Mouse (Mus musculus): ENCODE measurements around the gene Ahcyl2. TPM values are rescaled to one million over a fixed set of nuclear protein-coding genes. Genes with fewer than 3 reads are reported as not detected.

Ahcyl2 gene
- polyA plus RNA-seq, 1 experiment from 2014 or later, result 33.9 TPM

GRCm38 (mm10) chr6:29902256-29902655 is 134.4 kb downstream of the Ahcyl2 start:
- H3K4me3 ChIP-seq (ENCODE audit: low read depth, low read length), result no peak overlapping the region
- no peaks in the 10 kb centered on the region for H3K9me3 ChIP-seq (ENCODE audit: control insufficient read depth, low read depth, low read length)
- H3K4me2 ChIP-seq (replicated peaks; ENCODE audit: low read depth, low read length), result no peak overlapping the region
- WGBS, result 73% methylated on average over 2 of the region's 2 CpGs
- H3K27ac ChIP-seq (ENCODE audit: low read length), result no peak overlapping the region
- no peaks in the 10 kb centered on the region for H3K4me1 ChIP-seq (ENCODE audit: control insufficient read depth, insufficient read depth, low read length)
- H3K9ac ChIP-seq (replicated peaks; ENCODE audit: low read depth, low read length), result no peak overlapping the region
- ATAC-seq (ENCODE audit: insufficient number of reproducible peaks, insufficient read depth, low FRiP score, low read depth), result no peak
- H3K36me3 ChIP-seq (ENCODE audit: control insufficient read depth, insufficient read depth, low read length), result peaks cover 8% of the 10 kb centered on the region
- no peaks in the 10 kb centered on the region for H3K27me3 ChIP-seq (ENCODE audit: control insufficient read depth, insufficient read depth, low read length)

GRCm38 (mm10) chr6:29903343-29903914 is 135.6 kb downstream of the Ahcyl2 start:
- no peaks in the 10 kb centered on the region for H3K9me3 ChIP-seq (ENCODE audit: control insufficient read depth, low read depth, low read length)
- no peaks in the 10 kb centered on the region for H3K27me3 ChIP-seq (ENCODE audit: control insufficient read depth, insufficient read depth, low read length)
- H3K36me3 ChIP-seq (ENCODE audit: control insufficient read depth, insufficient read depth, low read length), result peaks cover 11% of the 10 kb centered on the region
- no peak overlapping the region for H3K9ac ChIP-seq (replicated peaks; ENCODE audit: low read depth, low read length)
- no peak overlapping the region for H3K4me2 ChIP-seq (replicated peaks; ENCODE audit: low read depth, low read length)
- H3K27ac ChIP-seq (ENCODE audit: low read length), result no peak overlapping the region
- no peak overlapping the region for H3K4me3 ChIP-seq (ENCODE audit: low read depth, low read length)
- 85% methylated on average over 3 of the region's 3 CpGs for WGBS
- ATAC-seq (ENCODE audit: insufficient number of reproducible peaks, insufficient read depth, low FRiP score, low read depth), result no peak
- no peaks in the 10 kb centered on the region for H3K4me1 ChIP-seq (ENCODE audit: control insufficient read depth, insufficient read depth, low read length)

DNA sequence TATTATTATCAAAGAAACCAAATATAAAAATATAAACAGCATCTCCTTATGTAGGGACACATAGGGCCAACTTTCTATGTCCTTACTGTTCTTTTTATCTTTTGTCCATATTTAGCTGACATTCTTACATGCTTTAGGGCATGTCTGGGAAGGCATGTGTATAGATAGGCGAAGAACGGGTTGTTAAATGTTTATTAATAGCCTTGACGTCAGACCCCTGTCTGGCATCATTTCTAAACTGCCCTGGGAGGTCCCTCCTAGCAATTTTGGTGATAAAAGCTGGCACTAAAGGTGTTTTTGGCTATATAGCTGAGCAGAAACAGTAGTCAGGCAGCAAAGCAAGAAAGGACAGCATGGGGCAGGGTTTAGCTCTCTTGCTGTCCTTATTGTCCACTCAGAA is 136.5 kb downstream of the Ahcyl2 start:
- Histone ChIP-seq H3K4me1 (ENCODE audit: control insufficient read depth, insufficient read depth, low read length) (no peaks in the 10 kb centered on the region), H3K36me3 (ENCODE audit: control insufficient read depth, insufficient read depth, low read length) (peaks cover 11% of the 10 kb centered on the region)
- 68% methylated on average over 3 of the region's 3 CpGs for WGBS

DNA sequence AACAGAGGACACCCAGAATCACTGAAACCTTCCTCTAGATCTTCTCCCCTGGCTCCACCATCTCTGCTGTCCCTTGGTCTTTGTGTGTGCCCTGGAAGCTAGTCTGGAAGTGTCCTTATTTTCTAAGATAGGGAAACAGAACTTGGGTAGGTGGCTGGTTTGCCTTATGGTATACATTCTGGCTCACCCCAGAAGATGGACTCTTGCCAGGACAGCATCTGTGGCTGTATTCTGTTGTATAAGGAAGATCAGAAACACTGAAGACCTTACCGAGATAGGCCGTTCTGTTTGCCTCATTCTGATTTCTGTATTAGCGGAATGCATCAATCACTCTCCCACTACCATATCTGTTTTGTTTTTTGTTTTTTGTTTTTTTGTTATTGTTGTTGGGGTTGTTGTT is 142.8 kb downstream of the Ahcyl2 start:
- no peaks in the 10 kb centered on the region for H3K9me3 ChIP-seq (ENCODE audit: control insufficient read depth, low read depth, low read length)

More for the DNA sequence above, 136.5 kb downstream of the Ahcyl2 start:
- Histone ChIP-seq H3K4me3 (ENCODE audit: low read depth, low read length) (no peak overlapping the region), H3K9ac (replicated peaks; ENCODE audit: low read depth, low read length) (no peak overlapping the region), H3K27ac (ENCODE audit: low read length) (no peak overlapping the region), H3K4me2 (replicated peaks; ENCODE audit: low read depth, low read length) (no peak overlapping the region), H3K9me3 (ENCODE audit: control insufficient read depth, low read depth, low read length) (no peaks in the 10 kb centered on the region), H3K27me3 (ENCODE audit: control insufficient read depth, insufficient read depth, low read length) (no peaks in the 10 kb centered on the region)
- ATAC-seq (ENCODE audit: insufficient number of reproducible peaks, insufficient read depth, low FRiP score, low read depth), result no peak

GRCm38 (mm10) chr6:29913673-29914072 is 145.9 kb downstream of the Ahcyl2 start:
- Histone ChIP-seq H3K9ac (replicated peaks; ENCODE audit: low read depth, low read length) (no peak overlapping the region), H3K36me3 (ENCODE audit: control insufficient read depth, insufficient read depth, low read length) (no peaks in the 10 kb centered on the region), H3K9me3 (ENCODE audit: control insufficient read depth, low read depth, low read length) (no peaks in the 10 kb centered on the region), H3K27ac (ENCODE audit: low read length) (no peak overlapping the region), H3K4me2 (replicated peaks; ENCODE audit: low read depth, low read length) (no peak overlapping the region), H3K4me1 (ENCODE audit: control insufficient read depth, insufficient read depth, low read length) (0 out of 2 replicates have a peak, but pooled peaks cover 4% of the 10 kb centered on the region), H3K4me3 (ENCODE audit: low read depth, low read length) (no peak overlapping the region), H3K27me3 (ENCODE audit: control insufficient read depth, insufficient read depth, low read length) (peaks cover 7% of the 10 kb centered on the region; the same call in 1 of the 2 replicates)
- ATAC-seq (ENCODE audit: insufficient number of reproducible peaks, insufficient read depth, low FRiP score, low read depth), result no peak
- WGBS, result 11% methylated on average over 1 of the region's 1 CpGs

More for the DNA sequence above, 142.8 kb downstream of the Ahcyl2 start:
- Histone ChIP-seq H3K27ac (ENCODE audit: low read length) (no peak overlapping the region), H3K4me1 (ENCODE audit: control insufficient read depth, insufficient read depth, low read length) (no peaks in the 10 kb centered on the region), H3K36me3 (ENCODE audit: control insufficient read depth, insufficient read depth, low read length) (0 out of 2 replicates have a peak, but pooled peaks cover 4% of the 10 kb centered on the region), H3K27me3 (ENCODE audit: control insufficient read depth, insufficient read depth, low read length) (0 out of 2 replicates have a peak, but pooled peaks cover under 1% of the 10 kb centered on the region), H3K4me2 (replicated peaks; ENCODE audit: low read depth, low read length) (no peak overlapping the region), H3K9ac (replicated peaks; ENCODE audit: low read depth, low read length) (no peak overlapping the region), H3K4me3 (ENCODE audit: low read depth, low read length) (no peak overlapping the region)
- 83% methylated on average over 3 of the region's 3 CpGs for WGBS
- no peak for ATAC-seq (ENCODE audit: insufficient number of reproducible peaks, insufficient read depth, low FRiP score, low read depth)

DNA sequence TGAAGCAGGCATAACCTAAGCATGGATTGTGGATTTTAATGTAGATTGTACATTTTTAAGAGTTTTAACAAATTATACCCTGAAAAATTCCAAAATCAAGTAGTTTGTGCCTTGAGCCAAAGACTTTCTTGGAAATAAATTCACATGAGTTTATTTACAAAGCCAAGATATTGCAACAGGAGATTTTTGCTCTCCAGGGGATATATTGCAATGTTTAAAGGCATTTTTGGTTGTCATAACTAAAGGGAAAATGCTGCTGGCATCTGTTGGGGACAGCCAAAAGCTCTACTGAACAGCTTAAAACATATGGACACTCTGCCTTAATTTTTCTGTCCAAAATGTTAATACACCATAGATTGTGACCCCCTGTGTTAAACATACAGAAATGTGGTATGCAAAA is 146.3 kb downstream of the Ahcyl2 start:
- Histone ChIP-seq H3K36me3 (ENCODE audit: control insufficient read depth, insufficient read depth, low read length) (no peaks in the 10 kb centered on the region), H3K4me2 (replicated peaks; ENCODE audit: low read depth, low read length) (no peak overlapping the region), H3K4me3 (ENCODE audit: low read depth, low read length) (no peak overlapping the region), H3K27ac (ENCODE audit: low read length) (no peak overlapping the region), H3K4me1 (ENCODE audit: control insufficient read depth, insufficient read depth, low read length) (0 out of 2 replicates have a peak, but pooled peaks cover 4% of the 10 kb centered on the region), H3K27me3 (ENCODE audit: control insufficient read depth, insufficient read depth, low read length) (peaks cover 7% of the 10 kb centered on the region; the same call in 1 of the 2 replicates), H3K9ac (replicated peaks; ENCODE audit: low read depth, low read length) (no peak overlapping the region), H3K9me3 (ENCODE audit: control insufficient read depth, low read depth, low read length) (no peaks in the 10 kb centered on the region)
- no peak for ATAC-seq (ENCODE audit: insufficient number of reproducible peaks, insufficient read depth, low FRiP score, low read depth)

GRCm38 (mm10) chr6:29915836-29916235 is 148.0 kb downstream of the Ahcyl2 start:
- no peak overlapping the region for H3K4me3 ChIP-seq (ENCODE audit: low read depth, low read length)
- ATAC-seq (ENCODE audit: insufficient number of reproducible peaks, insufficient read depth, low FRiP score, low read depth), result no peak
- whole genome bisulfite sequencing, result 34% methylated on average over 9 of the region's 9 CpGs
- no peaks in the 10 kb centered on the region for H3K9me3 ChIP-seq (ENCODE audit: control insufficient read depth, low read depth, low read length)
- no peaks in the 10 kb centered on the region for H3K36me3 ChIP-seq (ENCODE audit: control insufficient read depth, insufficient read depth, low read length)
- peaks cover 7% of the 10 kb centered on the region; the same call in 1 of the 2 replicates for H3K27me3 ChIP-seq (ENCODE audit: control insufficient read depth, insufficient read depth, low read length)
- no peak overlapping the region for H3K9ac ChIP-seq (replicated peaks; ENCODE audit: low read depth, low read length)
- no peak overlapping the region; the same call in 1 of the 2 replicates for H3K4me2 ChIP-seq (replicated peaks; ENCODE audit: low read depth, low read length)
- no peak overlapping the region for H3K27ac ChIP-seq (ENCODE audit: low read length)
- 0 out of 2 replicates have a peak, but pooled peaks cover 4% of the 10 kb centered on the region for H3K4me1 ChIP-seq (ENCODE audit: control insufficient read depth, insufficient read depth, low read length)

DNA sequence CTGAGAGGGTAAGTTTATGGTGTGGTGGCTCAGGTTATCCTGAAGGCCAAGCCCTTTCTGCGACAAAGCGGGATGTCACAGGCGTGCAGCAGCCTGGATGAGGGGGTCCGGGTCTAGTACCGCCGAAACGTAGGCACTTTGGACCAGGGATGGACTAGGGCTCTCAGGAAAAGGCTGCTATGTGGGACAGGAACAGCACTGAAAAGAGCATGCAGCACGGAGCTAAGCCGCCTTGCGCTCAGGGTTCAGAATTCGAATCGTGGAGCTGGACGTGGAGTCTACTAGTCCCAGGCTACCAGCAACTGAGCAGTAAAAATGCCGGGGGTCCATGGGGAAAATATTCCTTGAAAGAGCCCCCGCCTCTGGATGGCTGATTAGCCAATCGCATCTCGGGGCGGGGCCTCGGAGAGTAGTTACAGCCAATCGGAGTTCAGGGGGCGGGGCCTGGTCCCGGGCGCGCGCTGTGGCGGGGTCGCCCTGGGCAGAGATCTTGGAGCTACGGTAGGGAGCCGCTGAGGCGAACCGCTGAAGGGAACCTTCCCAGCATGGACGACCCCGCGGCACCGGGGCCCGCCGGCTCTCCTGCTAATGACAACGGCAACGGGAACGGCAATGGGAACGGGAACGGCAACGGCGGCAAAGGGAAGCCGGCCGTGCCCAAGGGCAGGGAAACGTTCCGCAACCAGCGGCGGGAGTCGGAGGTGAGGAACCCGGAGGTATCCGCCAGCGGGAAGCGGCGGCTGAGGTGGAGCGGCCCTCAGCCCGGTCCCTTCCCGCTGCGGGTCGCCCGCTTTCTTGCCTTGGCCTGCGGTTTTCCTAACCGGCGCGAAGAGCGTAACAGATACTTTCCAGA is 148.9 kb downstream of the Ahcyl2 start, which contains the start of gene Strip2:
Gene Strip2 (plus strand): TSS at position 483 of the 853 bp plus-strand sequence.
- Histone ChIP-seq H3K4me2 (replicated peaks; ENCODE audit: low read depth, low read length) (peak within 1 kb of the TSS; percentile 98), H3K9ac (replicated peaks; ENCODE audit: low read depth, low read length) (peak within 1 kb of the TSS; percentile 30; the same call in 1 of the 2 replicates), H3K4me1 (ENCODE audit: control insufficient read depth, insufficient read depth, low read length) (0 out of 2 replicates have a peak, but pooled peaks cover 4% of the 10 kb centered on the region), H3K4me3 (ENCODE audit: low read depth, low read length) (peak within 1 kb of the TSS; percentile 65), H3K27ac (ENCODE audit: low read length) (no peak within 1 kb of the TSS), H3K27me3 (ENCODE audit: control insufficient read depth, insufficient read depth, low read length) (peaks cover 7% of the 10 kb centered on the region; the same call in 1 of the 2 replicates), H3K9me3 (ENCODE audit: control insufficient read depth, low read depth, low read length) (no peaks in the 10 kb centered on the region), H3K36me3 (ENCODE audit: control insufficient read depth, insufficient read depth, low read length) (no peaks in the 10 kb centered on the region)
- ATAC-seq (ENCODE audit: insufficient number of reproducible peaks, insufficient read depth, low FRiP score, low read depth), result peak; percentile 97
- WGBS, result under 1% methylated on average over 67 of the region's 67 CpGs

Measured in stomach, embryonic 14.5 days (tissue).